Mouse (Mus musculus) thymus, postnatal 14 days (tissue): ENCODE measurements around the gene Hand1.

Experiments
- DNase-seq: peaks from one replicate; pipeline ENCODE4 v3.0.0; 2021

Gene Hand1

GRCm38 (mm10) chr11:57800971-57801765 lies 31.4 kb downstream of the Hand1 start, which contains the start of gene Sap30l:
Gene Sap30l, plus strand, starts transcription at chr11:57801637.
- DNase-seq: peak; percentile 98

GRCm38 (mm10) chr11:57800266-57800951 lies 32.2 kb downstream of the Hand1 start:
- peak; percentile 49 for DNase-seq

GRCm38 (mm10) chr11:57799456-57799855 lies 33.2 kb downstream of the Hand1 start:
- DNase-seq: no peak

GRCm38 (mm10) chr11:57797828-57798227 lies 34.8 kb downstream of the Hand1 start:
- no peak for DNase-seq

GRCm38 (mm10) chr11:57795086-57795485 lies 37.5 kb downstream of the Hand1 start:
- DNase-seq: no peak

- DNase-seq: no peak
Measured at GRCm38 (mm10) chr11:57790866-57791535, 41.6 kb downstream of the Hand1 start.

GRCm38 (mm10) chr11:57787913-57788312 lies 44.7 kb downstream of the Hand1 start:
- DNase-seq: peak; percentile 73

GRCm38 (mm10) chr11:57786616-57787418 lies 45.8 kb downstream of the Hand1 start:
- no peak for DNase-seq

- DNase-seq: no peak
Measured at GRCm38 (mm10) chr11:57779824-57780223, 52.8 kb downstream of the Hand1 start.
